Mouse (Mus musculus) splenic B cell, adult 2 months (primary cell): ENCODE measurements around the gene Clptm1.
A peak's percentile ranks its signal among the peaks of the same experiment; 100 is the strongest.

Source experiments
- DNase-seq: peaks from one replicate; pipeline ENCODE4 v3.0.0-alpha.2; 2011; ENCODE audit warnings: low read depth, low spot score
- H3K27me3 ChIP-seq: 2 replicates; pipeline ENCODE4 v1.6.1; 2012; ENCODE audit warnings: mild to moderate bottlenecking, low read length, moderate library complexity, mixed read lengths; ENCODE audit not compliant: control insufficient read depth, poor library complexity, insufficient read depth, severe bottlenecking
- H3K36me3 ChIP-seq: 2 replicates; pipeline ENCODE4 v1.6.1; 2012; ENCODE audit warnings: mild to moderate bottlenecking, low read length, moderate library complexity, mixed read lengths; ENCODE audit not compliant: control insufficient read depth, poor library complexity, insufficient read depth, severe bottlenecking

The Clptm1 gene

DNA sequence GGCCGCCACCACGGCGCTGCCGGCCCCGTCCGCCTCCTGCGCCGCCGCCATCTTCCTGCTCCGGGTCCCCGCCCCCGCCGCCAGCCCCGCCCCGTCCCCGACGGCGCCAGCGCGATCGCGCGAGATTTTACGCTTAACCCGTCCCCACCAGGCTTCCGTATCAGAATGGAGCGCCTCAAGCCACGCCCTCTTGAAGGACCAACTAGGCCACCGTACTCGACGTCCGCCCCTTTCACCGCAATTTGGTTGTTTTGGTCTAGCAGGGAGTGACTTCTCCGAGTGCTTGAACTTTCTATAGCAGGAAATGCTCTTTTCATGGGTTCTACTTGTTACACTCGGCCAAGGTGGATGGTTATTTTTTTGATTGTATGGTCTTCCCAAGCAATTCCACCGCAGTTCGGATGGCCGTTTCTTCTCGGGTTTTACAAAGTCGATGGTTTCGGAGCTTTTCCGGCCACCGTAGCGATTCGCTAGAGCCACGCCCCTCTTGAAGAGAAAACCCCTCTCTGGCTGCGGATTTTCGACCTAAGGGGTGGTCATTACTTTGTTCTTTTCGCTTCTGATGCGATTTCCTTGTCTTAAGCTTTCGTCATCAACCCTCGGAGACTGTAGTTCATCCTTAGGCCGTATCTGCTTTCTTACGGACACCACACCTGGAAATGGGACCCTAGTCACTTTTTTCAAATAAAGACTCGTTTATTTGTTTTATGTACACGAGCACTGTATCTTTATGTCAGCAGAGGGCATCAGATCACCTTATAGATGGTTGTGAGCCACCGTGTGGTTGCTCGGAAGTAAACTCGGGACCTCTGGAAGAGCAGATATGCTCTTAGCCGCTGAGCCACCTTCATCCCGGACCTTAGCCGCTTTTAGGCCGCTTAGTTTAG, at the start of gene Clptm1:
Clptm1 (minus strand) TSS at position 79 of the 887 bp plus-strand sequence.
- DNase-seq: peak; percentile 98

DNA sequence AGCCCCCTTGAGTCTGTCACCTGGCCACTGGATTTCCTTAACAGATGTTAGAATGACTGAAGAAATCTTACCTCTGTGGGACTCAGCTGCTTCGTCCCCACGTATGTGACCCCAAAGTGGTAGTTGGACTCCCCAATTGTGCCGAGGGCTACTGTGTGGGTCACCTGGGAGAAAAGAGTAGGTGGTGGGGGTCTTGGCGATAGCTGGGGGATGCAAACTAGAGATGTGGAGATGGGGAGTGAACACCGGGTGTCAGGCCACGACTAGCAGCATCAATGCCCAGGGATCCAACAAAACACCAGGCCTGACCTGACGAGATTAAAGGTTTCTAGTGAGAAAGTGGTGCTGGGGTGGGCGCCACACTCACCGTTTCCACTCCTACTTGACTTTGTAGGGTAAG, 48.8 kb upstream of the Clptm1 start:
- DNase-seq: no peak
- Histone ChIP-seq H3K36me3 (peaks cover 7% of the 10 kb centered on the region), H3K27me3 (no peaks in the 10 kb centered on the region)

More for the DNA sequence above, at the start of gene Clptm1:
- Histone ChIP-seq H3K27me3 (no peaks in the 10 kb centered on the region), H3K36me3 (no peaks in the 10 kb centered on the region)

DNA sequence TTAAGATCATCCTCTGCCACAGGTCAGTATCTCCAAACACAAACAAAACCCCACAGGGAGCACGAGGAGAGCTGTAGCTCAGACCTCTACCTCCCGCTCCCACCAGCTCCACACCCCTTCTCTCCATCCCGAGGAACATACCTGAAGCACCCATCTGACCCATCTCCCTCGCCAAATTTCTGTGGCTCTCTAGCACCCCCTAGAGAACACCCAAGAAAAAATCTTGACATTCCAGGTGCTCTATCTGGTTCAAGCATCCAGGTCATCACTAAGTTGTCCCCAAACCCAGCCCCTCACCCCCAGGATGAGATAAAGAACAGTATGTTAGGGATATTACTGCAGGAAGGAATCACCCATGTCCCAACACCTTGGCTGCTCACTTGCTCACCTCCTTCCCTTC, 48.4 kb upstream of the Clptm1 start:
- H3K36me3 ChIP-seq: peaks cover 7% of the 10 kb centered on the region
- H3K27me3 ChIP-seq: no peaks in the 10 kb centered on the region
- peak; percentile 72 for DNase-seq

DNA sequence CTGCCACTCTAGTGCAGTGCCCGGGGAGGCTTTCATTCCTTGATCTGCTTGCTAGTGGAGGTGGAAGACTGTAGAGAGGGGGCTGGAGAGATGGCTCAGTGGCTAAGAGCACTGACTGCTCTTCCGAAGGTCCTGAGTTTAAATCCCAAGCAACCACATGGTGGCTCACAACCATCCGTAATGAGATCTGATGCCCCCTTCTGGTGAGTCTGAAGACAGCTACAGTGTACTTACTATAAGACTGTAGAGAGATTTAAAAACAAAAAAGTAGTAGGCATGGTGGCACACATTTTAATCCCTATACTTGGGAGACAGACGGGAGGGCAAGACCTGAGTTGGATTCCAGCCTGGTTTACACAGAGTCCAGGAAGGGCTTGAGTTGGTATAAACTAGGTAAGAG, 47.6 kb upstream of the Clptm1 start:
- H3K27me3 ChIP-seq: no peaks in the 10 kb centered on the region
- peaks cover 9% of the 10 kb centered on the region for H3K36me3 ChIP-seq
- DNase-seq: peak; percentile 31

DNA sequence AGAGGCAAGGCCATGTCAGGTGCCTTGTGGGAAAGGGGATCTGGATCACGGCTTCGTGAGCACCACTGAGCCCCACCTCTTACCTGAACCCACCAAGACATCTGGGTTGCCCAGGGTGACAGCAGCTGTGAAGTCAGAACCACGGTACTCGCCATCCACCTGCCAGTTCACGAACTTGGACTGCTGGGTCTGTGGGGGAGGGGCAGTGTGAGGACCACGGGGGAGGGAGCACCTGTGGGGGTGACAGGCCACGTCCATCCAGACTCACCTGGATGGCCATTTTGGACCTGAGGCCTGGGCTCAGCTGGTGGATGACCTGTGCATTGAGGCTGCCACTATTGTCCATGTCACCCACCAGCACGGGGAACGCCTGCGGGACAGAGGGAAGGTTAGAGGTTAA, 45.8 kb upstream of the Clptm1 start:
- no peak for DNase-seq
- Histone ChIP-seq H3K27me3 (no peaks in the 10 kb centered on the region), H3K36me3 (peaks cover 9% of the 10 kb centered on the region)

DNA sequence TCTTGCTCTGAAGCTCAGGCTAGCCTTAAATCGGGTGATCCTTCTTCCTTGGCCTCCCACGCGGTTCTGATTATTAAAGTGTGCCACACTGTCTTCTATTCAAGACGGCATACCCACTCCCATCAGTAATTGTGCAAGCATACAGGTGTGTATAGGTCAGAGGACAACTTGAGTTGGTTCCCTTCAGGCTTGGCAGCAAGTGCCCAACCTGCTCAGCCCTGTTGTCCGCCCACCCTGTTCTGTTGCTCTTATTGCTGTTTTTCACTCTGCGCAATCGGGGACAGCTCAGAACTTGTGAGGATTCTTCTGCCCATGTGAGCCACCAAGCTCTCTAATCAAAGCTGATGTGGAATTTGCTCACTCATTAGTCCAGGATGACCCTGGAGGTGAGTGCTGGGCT, 40.4 kb upstream of the Clptm1 start:
- DNase-seq: no peak
- Histone ChIP-seq H3K36me3 (0 out of 2 replicates have a peak, but pooled peaks cover 2% of the 10 kb centered on the region), H3K27me3 (no peaks in the 10 kb centered on the region)

DNA sequence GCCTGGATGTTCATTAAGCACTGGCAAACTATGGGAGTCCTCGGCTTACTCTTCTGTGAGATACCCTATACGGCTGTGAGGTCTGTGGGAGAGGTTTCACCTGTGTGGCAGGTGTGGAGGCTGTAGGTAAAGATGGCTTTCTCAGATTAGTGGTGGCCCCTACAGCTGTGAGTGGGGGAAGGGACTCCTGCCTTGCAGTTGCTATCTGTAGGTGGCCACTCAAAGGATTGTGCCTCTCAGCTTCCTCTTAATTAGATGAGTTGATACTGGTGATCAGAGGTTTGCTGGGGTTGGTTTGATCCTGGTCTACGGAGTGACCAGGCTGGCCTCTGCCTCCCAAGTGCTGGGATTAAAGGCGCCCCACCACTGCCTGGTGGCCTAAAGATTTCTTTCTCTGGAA, 39.6 kb upstream of the Clptm1 start:
- 0 out of 2 replicates have a peak, but pooled peaks cover 2% of the 10 kb centered on the region for H3K36me3 ChIP-seq
- no peak for DNase-seq
- H3K27me3 ChIP-seq: no peaks in the 10 kb centered on the region

DNA sequence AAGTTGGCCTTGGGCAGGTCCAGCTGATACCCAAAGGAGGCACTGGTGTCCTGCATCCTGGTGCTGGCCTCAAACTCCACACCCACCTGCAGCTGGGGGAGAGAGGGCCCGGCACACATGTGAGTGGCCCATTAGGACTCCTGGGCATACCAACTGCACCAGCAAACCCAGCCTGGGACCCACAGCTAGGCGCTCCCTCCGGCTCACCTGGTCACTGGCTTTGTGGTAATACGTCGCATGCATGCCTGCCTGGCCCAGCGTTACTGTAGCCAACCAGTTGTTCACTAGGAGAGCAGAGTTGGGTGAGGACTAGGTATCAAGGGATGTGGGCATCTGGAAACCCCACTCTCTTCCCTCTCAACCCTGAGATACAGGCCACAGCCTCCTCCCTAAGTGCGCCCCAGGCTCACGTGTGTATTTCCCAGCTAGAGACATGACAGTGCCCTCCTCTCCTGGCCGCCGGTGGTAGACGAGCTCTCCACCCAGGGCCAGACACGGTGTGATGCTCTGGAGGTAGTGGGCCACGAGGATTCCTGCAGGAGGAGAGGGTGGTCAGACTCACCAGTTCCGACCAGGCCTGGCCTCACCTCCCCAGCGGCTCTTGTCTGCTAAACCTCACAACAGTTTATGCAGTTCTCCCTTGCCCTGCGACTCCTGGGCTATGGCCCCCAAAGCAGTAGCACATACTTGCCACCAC, 38.2 kb upstream of the Clptm1 start:
- H3K36me3 ChIP-seq: 0 out of 2 replicates have a peak, but pooled peaks cover under 1% of the 10 kb centered on the region
- H3K27me3 ChIP-seq: no peaks in the 10 kb centered on the region

DNA sequence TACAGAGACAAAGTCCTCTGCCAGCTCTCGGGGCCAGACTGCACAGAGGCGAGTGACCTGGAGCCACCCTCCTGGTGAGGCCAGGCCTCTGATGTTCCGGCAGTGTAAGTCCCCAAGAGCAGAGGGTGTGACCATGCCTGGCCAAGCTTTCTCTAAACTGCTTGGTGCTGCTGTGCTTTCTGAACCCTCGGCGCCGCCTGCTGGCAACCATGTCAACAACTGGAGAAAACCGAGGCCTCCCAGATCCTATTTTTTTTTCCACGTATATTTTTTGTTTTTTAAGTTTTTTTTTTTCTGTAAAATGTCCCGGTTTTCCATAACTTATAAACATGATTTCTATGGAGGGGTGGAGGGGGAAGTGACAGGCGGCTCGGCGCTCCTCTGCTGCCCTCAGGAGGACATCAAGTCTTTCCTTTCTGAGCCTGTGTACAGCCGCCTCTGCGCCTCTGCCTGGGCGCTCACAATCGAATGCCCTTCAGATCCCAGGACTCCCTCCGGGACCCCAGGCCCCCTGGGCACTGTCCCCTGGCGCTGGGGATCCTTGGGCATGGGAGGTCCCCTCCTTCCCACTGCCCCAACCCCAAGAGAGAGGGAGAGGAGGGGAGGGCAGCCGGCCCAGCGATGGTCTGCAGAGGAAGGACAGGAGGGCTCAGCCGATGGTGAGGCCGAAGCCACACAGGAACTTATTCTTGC, 36.4 kb upstream of the Clptm1 start:
- no peaks in the 10 kb centered on the region for H3K36me3 ChIP-seq
- H3K27me3 ChIP-seq: no peaks in the 10 kb centered on the region
- peak; percentile 72 for DNase-seq

More for the DNA sequence above, 38.2 kb upstream of the Clptm1 start:
- no peak for DNase-seq

DNA sequence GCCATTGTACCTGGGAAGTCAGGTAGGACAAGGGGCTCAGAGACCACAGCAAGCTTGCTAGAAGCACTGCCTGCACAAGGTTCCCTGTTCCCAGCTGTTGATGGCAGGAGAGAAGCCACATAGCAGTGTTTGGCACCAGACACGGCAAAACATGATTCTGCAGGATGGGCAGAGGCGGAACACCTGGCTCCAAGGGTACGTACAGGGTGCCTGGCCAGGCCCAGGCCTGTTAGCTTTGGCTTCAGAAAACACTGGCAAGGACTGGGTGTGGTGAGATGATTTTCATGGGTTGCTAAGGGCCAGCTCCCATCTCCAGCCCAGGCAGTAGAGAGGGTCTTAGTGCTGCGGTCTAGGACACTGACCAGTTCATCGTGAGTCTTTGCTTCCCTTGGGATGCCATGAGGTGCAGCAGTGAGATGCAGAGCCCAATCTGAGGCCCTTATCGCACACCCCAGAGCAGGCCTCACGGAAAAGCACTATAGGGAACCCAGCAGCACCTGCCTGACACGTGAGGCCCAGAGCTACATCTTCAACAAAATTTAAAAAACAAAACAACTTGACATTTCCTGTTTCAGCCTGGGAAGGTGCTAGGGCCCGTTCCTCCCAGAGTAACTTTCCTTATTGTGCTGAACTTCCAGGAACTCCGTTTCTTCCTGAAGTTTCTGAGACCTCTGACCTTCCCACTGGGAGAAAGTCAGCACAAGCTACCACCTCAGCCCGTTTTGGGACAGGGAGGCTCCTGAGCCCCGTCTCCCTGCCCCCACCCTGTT, 35.7 kb upstream of the Clptm1 start:
- Histone ChIP-seq H3K36me3 (no peaks in the 10 kb centered on the region), H3K27me3 (no peaks in the 10 kb centered on the region)
- DNase-seq: peak; percentile 43

DNA sequence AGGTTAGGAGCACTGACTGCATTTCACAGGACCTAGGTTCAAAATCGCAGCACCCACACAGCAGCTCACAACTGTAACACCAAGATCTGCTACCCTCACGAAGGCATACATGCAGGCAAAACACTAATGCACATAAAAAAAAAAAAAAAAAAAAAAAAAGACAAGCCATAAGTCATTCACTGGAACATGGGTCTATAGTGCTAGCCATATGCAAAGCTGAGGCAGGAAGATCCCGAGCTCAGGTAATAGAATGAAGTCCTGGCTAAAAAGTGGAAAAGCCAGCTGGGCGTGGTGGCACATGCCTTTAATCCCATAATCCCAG, 35.0 kb upstream of the Clptm1 start:
- Histone ChIP-seq H3K36me3 (no peaks in the 10 kb centered on the region), H3K27me3 (no peaks in the 10 kb centered on the region)
- no peak for DNase-seq

DNA sequence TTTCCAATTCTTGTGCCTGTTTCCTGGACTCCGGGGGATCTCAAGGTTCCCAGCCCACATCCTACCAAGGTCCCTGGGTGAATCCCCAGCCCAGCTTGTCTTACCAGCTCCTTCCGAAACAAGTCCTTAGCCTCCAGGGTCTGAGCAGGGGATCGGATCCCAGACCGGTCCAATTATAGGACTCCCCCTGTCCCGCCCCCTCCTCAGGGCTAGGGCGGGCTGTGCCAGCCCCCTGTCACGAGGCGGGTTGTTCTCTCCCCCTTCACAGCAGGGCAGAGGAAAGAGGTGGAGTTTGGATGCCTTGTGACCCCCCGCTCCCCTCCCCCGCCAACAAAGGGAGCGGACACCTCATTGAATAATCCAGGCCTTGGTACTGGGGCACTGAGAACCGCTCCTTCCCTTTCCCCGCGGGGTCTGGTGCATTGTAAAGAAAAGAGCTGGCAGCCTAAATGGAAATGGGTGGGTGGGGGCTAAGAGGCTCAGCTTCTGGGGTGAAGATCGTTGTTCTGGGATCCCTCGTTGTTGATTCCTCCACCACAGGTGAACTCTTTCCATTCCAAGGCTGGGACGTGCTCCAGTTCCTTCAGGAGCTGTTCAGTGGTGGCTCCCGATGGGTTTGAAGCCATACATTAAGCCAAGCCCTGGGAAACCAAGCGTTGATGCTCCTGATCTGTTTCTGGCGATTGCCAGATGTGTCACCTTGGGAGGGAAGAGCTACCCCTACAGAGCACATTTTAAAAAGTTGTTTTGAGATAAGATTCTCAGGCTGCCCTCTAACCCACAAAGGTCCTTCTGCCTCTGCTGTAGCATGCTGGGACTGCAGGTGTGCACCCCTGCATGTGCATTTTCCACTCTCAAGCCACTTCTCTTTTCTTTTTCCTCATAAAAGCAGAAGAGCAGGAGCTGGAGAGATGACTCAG, 34.3 kb upstream of the Clptm1 start, which contains the start of gene Apoe:
Apoe (minus strand) TSS at position 282 of the 920 bp plus-strand sequence.
- no peaks in the 10 kb centered on the region for H3K27me3 ChIP-seq
- peak; percentile 65 for DNase-seq
- no peaks in the 10 kb centered on the region for H3K36me3 ChIP-seq
